13 mouse cellular contexts compared by ENCODE assay signal in genomic region chr16:44502325-44502724, GRCm38 (mm10). TPM values are rescaled to one million over a fixed set of nuclear protein-coding genes. Genes with fewer than 3 reads are reported as not detected.
DNase-seq lines count a peak whose midpoint lies in the region; ATAC-seq lines count a peak whose summit lies in the region.
"Had no signal": no experiment of that assay in that cellular context is flagged by ENCODE, and none has a peak within 500 bp of the region (broad histone marks: within the 10 kb centered on the region; RNA-seq: fewer than 3 reads in every experiment).

No protein-coding gene starts in this region.

- ATAC-seq in embryonic facial prominence, embryonic 15.5 days (ENCODE audit: insufficient number of reproducible peaks, low FRiP score, low TSS enrichment, low read depth), result no peak
- peak; percentile 52; the same call in 1 of the 2 replicates for ATAC-seq in hindbrain, embryonic 16.5 days
- no peak for ATAC-seq in hindbrain, embryonic 11.5 days (ENCODE audit: low FRiP score)

- no peaks in the 10 kb centered on the region for H3K27me3 ChIP-seq in embryonic facial prominence, embryonic 15.5 days
- no peaks in the 10 kb centered on the region for H3K27me3 ChIP-seq in embryonic facial prominence, embryonic 10.5 days (replicated peaks; ENCODE audit: low read depth, poor library complexity, severe bottlenecking)
- no peaks in the 10 kb centered on the region for H3K27me3 ChIP-seq in hindbrain, embryonic 16.5 days (replicated peaks; ENCODE audit: control insufficient read depth, insufficient read depth, low read length)
- H3K27me3 ChIP-seq in hindbrain, embryonic 11.5 days (ENCODE audit: control insufficient read depth, insufficient read depth, low read length), result no peaks in the 10 kb centered on the region
- H3K27me3 ChIP-seq: embryonic facial prominence, embryonic 12.5 days; liver, embryonic 13.5 days had no signal

- peaks cover 79% of the 10 kb centered on the region for H3K36me3 ChIP-seq in embryonic facial prominence, embryonic 15.5 days
- H3K36me3 ChIP-seq in embryonic facial prominence, embryonic 10.5 days (replicated peaks), result peaks cover 95% of the 10 kb centered on the region
- peaks cover 14% of the 10 kb centered on the region for H3K36me3 ChIP-seq in hindbrain, embryonic 16.5 days (ENCODE audit: control insufficient read depth, insufficient read depth, low read length)
- H3K36me3 ChIP-seq in hindbrain, embryonic 11.5 days (ENCODE audit: control insufficient read depth, insufficient read depth, low read length), result peaks cover 33% of the 10 kb centered on the region
- H3K36me3 ChIP-seq: liver, embryonic 13.5 days had no signal

- H3K4me3 ChIP-seq in embryonic facial prominence, embryonic 15.5 days (replicated peaks), result no peak overlapping the region
- H3K4me3 ChIP-seq in embryonic facial prominence, embryonic 10.5 days, result no peak overlapping the region
- H3K4me3 ChIP-seq in hindbrain, embryonic 16.5 days (ENCODE audit: low read length), result no peak overlapping the region
- no peak overlapping the region for H3K4me3 ChIP-seq in hindbrain, embryonic 11.5 days (ENCODE audit: low read depth, low read length)
- H3K4me3 ChIP-seq: embryonic facial prominence, embryonic 12.5 days; liver, embryonic 13.5 days; myocyte had no signal

- no peak overlapping the region for H3K9ac ChIP-seq in embryonic facial prominence, embryonic 15.5 days
- H3K9ac ChIP-seq in hindbrain, embryonic 16.5 days (ENCODE audit: low read depth, low read length), result no peak overlapping the region
- no peak overlapping the region for H3K9ac ChIP-seq in hindbrain, embryonic 11.5 days (ENCODE audit: low read depth, low read length)
- H3K9ac ChIP-seq: embryonic facial prominence, embryonic 12.5 days; liver, embryonic 13.5 days had no signal

- no peak overlapping the region for H3K4me2 ChIP-seq in embryonic facial prominence, embryonic 15.5 days (replicated peaks)
- no peak overlapping the region for H3K4me2 ChIP-seq in hindbrain, embryonic 16.5 days (ENCODE audit: low read length)
- H3K4me2 ChIP-seq in hindbrain, embryonic 11.5 days (replicated peaks; ENCODE audit: low read depth, low read length), result no peak overlapping the region
- H3K4me2 ChIP-seq: embryonic facial prominence, embryonic 12.5 days; liver, embryonic 13.5 days had no signal

- peaks cover 22% of the 10 kb centered on the region for H3K4me1 ChIP-seq in embryonic facial prominence, embryonic 15.5 days
- peaks cover 5% of the 10 kb centered on the region for H3K4me1 ChIP-seq in embryonic facial prominence, embryonic 10.5 days
- no peaks in the 10 kb centered on the region for H3K4me1 ChIP-seq in hindbrain, embryonic 16.5 days (ENCODE audit: control insufficient read depth, insufficient read depth, low read depth, low read length)
- no peaks in the 10 kb centered on the region for H3K4me1 ChIP-seq in hindbrain, embryonic 11.5 days (replicated peaks; ENCODE audit: control insufficient read depth, insufficient read depth, low read length)
- H3K4me1 ChIP-seq: liver, embryonic 13.5 days had no signal

- H3K9me3 ChIP-seq in embryonic facial prominence, embryonic 15.5 days (replicated peaks), result no peaks in the 10 kb centered on the region
- H3K9me3 ChIP-seq in embryonic facial prominence, embryonic 10.5 days, result 0 out of 2 replicates have a peak, but pooled peaks cover 7% of the 10 kb centered on the region
- no peaks in the 10 kb centered on the region for H3K9me3 ChIP-seq in hindbrain, embryonic 16.5 days (ENCODE audit: control insufficient read depth, low read length)
- no peaks in the 10 kb centered on the region for H3K9me3 ChIP-seq in hindbrain, embryonic 11.5 days (ENCODE audit: control insufficient read depth, low read length)
- H3K9me3 ChIP-seq: liver, embryonic 13.5 days had no signal

- DNase-seq in embryonic facial prominence, embryonic 10.5 days (ENCODE audit: low spot score), result no peak
- DNase-seq in hindbrain, embryonic 11.5 days (ENCODE audit: low spot score), result no peak
- peak; percentile 30 for DNase-seq in urinary bladder, postnatal 14 days (ENCODE audit: low spot score)
- DNase-seq in urinary bladder, postnatal 10 days (ENCODE audit: low spot score), result no peak
- no peak for DNase-seq in embryo, embryonic 9.5 days (ENCODE audit: extremely low spot score)
- no peak for DNase-seq in right cerebral cortex, postnatal 25 days
- DNase-seq: adrenal gland, adult 8-10 months; kidney, adult 9 months; liver, embryonic 13.5 days had no signal

- 73% methylated on average over 7 of the region's 7 CpGs for WGBS in embryonic facial prominence, embryonic 15.5 days
- 87% methylated on average over 7 of the region's 7 CpGs for WGBS in embryonic facial prominence, embryonic 10.5 days
- 74% methylated on average over 7 of the region's 7 CpGs for WGBS in hindbrain, embryonic 16.5 days
- WGBS in hindbrain, embryonic 11.5 days, result 86% methylated on average over 7 of the region's 7 CpGs

- H3K27ac ChIP-seq in embryonic facial prominence, embryonic 15.5 days (replicated peaks), result 0 out of 2 replicates have a peak overlapping the region, but pooled peaks have one; percentile 36
- no peak overlapping the region for H3K27ac ChIP-seq in embryonic facial prominence, embryonic 10.5 days (replicated peaks)
- peak overlapping the region; percentile 37; the same call in 1 of the 2 replicates for H3K27ac ChIP-seq in hindbrain, embryonic 16.5 days (ENCODE audit: low read depth, low read length)
- H3K27ac ChIP-seq in hindbrain, embryonic 11.5 days (ENCODE audit: low read depth, low read length), result no peak overlapping the region
- H3K27ac ChIP-seq: embryonic facial prominence, embryonic 12.5 days; liver, embryonic 13.5 days had no signal

RNA-seq across cellular contexts. Expression of gene Boc, which starts 56.4 kb away (rescaled TPM):
- polyA plus RNA-seq in embryonic facial prominence, embryonic 15.5 days (2015; fragmentation: Nextera tagmentation; extraction: Ambion mirVana), result 42.3 and 49.1 TPM in 2 replicates
- 14.2 and 14.3 TPM in 2 replicates for polyA plus RNA-seq in embryonic facial prominence, embryonic 10.5 days (2016; fragmentation: Nextera tagmentation; extraction: Ambion mirVana)
- 12.1 and 16.4 TPM in 2 replicates for polyA plus RNA-seq in hindbrain, embryonic 16.5 days (2015; fragmentation: Nextera tagmentation; extraction: Ambion mirVana)
- polyA plus RNA-seq in hindbrain, embryonic 11.5 days (2014; fragmentation: Nextera tagmentation; extraction: Ambion mirVana), result 34.3 and 41.7 TPM in 2 replicates

Comparison
In these comparisons a context has a peak if more than half of its experiments do, and no peak if none do; other contexts are left out.
1. H3K27ac ChIP-seq: peak in embryonic facial prominence, embryonic 15.5 days (single experiment) and hindbrain, embryonic 16.5 days (single experiment); none in embryonic facial prominence, embryonic 10.5 days (single experiment) and hindbrain, embryonic 11.5 days (single experiment).